Mouse (Mus musculus) hindbrain, embryonic 10.5 days (tissue): ENCODE results near the gene Fen1. TPM values are rescaled to one million over a fixed set of nuclear protein-coding genes. Genes with fewer than 3 reads are reported as not detected.

Experiments
- DNase-seq: peaks from one replicate; pipeline ENCODE4 v3.0.0-alpha.2; 2017; ENCODE audit warnings: low spot score
- H3K27ac ChIP-seq: fragments of 300-500 bp; sonication (generic); 2 replicates; pipeline ENCODE4 v1.5.1; 2016; ENCODE audit warnings: mild to moderate bottlenecking, moderate library complexity
- H3K27me3 ChIP-seq: fragments of 300-500 bp; sonication (generic); 2 replicates; pipeline ENCODE4 v1.6.1; 2016; ENCODE audit warnings: mild to moderate bottlenecking; ENCODE audit not compliant: poor library complexity, insufficient read depth, severe bottlenecking
- H3K36me3 ChIP-seq: fragments of 300-500 bp; sonication (generic); 2 replicates; pipeline ENCODE4 v1.6.1; 2016; ENCODE audit warnings: mild to moderate bottlenecking, moderate library complexity
- H3K4me1 ChIP-seq: fragments of 300-500 bp; sonication (generic); replicated peaks from 2 replicates; pipeline ENCODE4 v1.6.1; 2016; ENCODE audit warnings: mild to moderate bottlenecking
- H3K4me3 ChIP-seq: fragments of 300-500 bp; sonication (generic); 2 replicates; pipeline ENCODE4 v1.5.1; 2016; ENCODE audit warnings: mild to moderate bottlenecking, moderate library complexity
- H3K9me3 ChIP-seq: fragments of 300-500 bp; sonication (generic); 2 replicates; pipeline ENCODE4 v1.6.1; 2016; ENCODE audit warnings: mild to moderate bottlenecking, moderate library complexity
- WGBS: fragments of 180-500 bp; shearing (Covaris S2); methylation state at CpG from one replicate; pipeline ENCODE4 v1.1.7; 2016; 5-methylcytosine and 5-hydroxymethylcytosine counted together
- polyA plus RNA-seq: library from polyadenylated mRNA; unstranded; fragments of >200 nt; fragmentation: Nextera tagmentation; extraction: Ambion mirVana; gene quantifications from 2 replicates; pipeline ENCODE4 v1.2.1, GENCODE M21; 2016

Fen1 gene
- polyA plus RNA-seq, 1 experiment from 2014 or later: 135 TPM

- no peaks in the 10 kb centered on the region for H3K27me3 ChIP-seq
- no peaks in the 10 kb centered on the region for H3K9me3 ChIP-seq
- peaks cover 17% of the 10 kb centered on the region for H3K4me1 ChIP-seq
- H3K27ac ChIP-seq: no peak overlapping the region; the same call in 1 of the 2 replicates
- WGBS: 77% methylated on average over 6 of the region's 6 CpGs
- H3K4me3 ChIP-seq: peak overlapping the region; percentile 97
- no peak for DNase-seq
- peaks cover 65% of the 10 kb centered on the region for H3K36me3 ChIP-seq
Measured at GRCm38 (mm10) chr19:10205051-10205450, 1.1 kb upstream of the Fen1 start.

- WGBS: under 1% methylated on average over 5 of the region's 5 CpGs
- Histone ChIP-seq H3K27ac (peak overlapping the region; percentile 99), H3K27me3 (no peaks in the 10 kb centered on the region), H3K4me3 (peak overlapping the region; percentile 97), H3K36me3 (peaks cover 65% of the 10 kb centered on the region), H3K9me3 (no peaks in the 10 kb centered on the region), H3K4me1 (peaks cover 17% of the 10 kb centered on the region)
- no peak for DNase-seq
Measured at GRCm38 (mm10) chr19:10204616-10205001, 640 bp upstream of the Fen1 start.

- Histone ChIP-seq H3K27ac (peak overlapping the region; percentile 99), H3K4me1 (peaks cover 17% of the 10 kb centered on the region), H3K4me3 (peak overlapping the region; percentile 97), H3K27me3 (no peaks in the 10 kb centered on the region), H3K9me3 (no peaks in the 10 kb centered on the region), H3K36me3 (peaks cover 60% of the 10 kb centered on the region)
- 4% methylated on average over 23 of the region's 23 CpGs for WGBS
- DNase-seq: no peak
Measured at GRCm38 (mm10) chr19:10203146-10203847, 672 bp downstream of the Fen1 start.

- Histone ChIP-seq H3K4me3 (no peak overlapping the region), H3K9me3 (no peaks in the 10 kb centered on the region), H3K27me3 (no peaks in the 10 kb centered on the region), H3K4me1 (peaks cover 8% of the 10 kb centered on the region), H3K36me3 (peaks cover 79% of the 10 kb centered on the region), H3K27ac (no peak overlapping the region)
- WGBS: 33% methylated on average over 3 of the region's 3 CpGs
- peak; percentile 81 for DNase-seq
Measured at GRCm38 (mm10) chr19:10198723-10199122, 5.2 kb downstream of the Fen1 start.

- WGBS: 98% methylated on average over 2 of the region's 2 CpGs
- no peaks in the 10 kb centered on the region for H3K9me3 ChIP-seq
- no peak overlapping the region for H3K27ac ChIP-seq
- H3K27me3 ChIP-seq: no peaks in the 10 kb centered on the region
- no peak overlapping the region for H3K4me3 ChIP-seq
- no peak for DNase-seq
- peaks cover 8% of the 10 kb centered on the region for H3K4me1 ChIP-seq
- H3K36me3 ChIP-seq: peaks cover 83% of the 10 kb centered on the region
Measured at GRCm38 (mm10) chr19:10198286-10198685, 5.7 kb downstream of the Fen1 start.

- Histone ChIP-seq H3K27ac (no peak overlapping the region), H3K4me1 (no peaks in the 10 kb centered on the region), H3K9me3 (no peaks in the 10 kb centered on the region), H3K36me3 (peaks cover 95% of the 10 kb centered on the region), H3K27me3 (no peaks in the 10 kb centered on the region), H3K4me3 (no peak overlapping the region)
- no peak for DNase-seq
- 93% methylated on average over 4 of the region's 4 CpGs for WGBS
Measured at GRCm38 (mm10) chr19:10197130-10197529, 6.8 kb downstream of the Fen1 start.

GRCm38 (mm10) chr19:10195252-10195651 is 8.7 kb downstream of the Fen1 start:
- no peak for DNase-seq
- Histone ChIP-seq H3K9me3 (no peaks in the 10 kb centered on the region), H3K4me1 (peaks cover 5% of the 10 kb centered on the region; the same call in 1 of the 2 replicates), H3K4me3 (no peak overlapping the region), H3K27ac (no peak overlapping the region), H3K27me3 (no peaks in the 10 kb centered on the region), H3K36me3 (peaks cover 95% of the 10 kb centered on the region)
- 81% methylated on average over 5 of the region's 5 CpGs for WGBS

GRCm38 (mm10) chr19:10194337-10194736 is 9.6 kb downstream of the Fen1 start:
- DNase-seq: no peak
- Histone ChIP-seq H3K27me3 (no peaks in the 10 kb centered on the region), H3K9me3 (no peaks in the 10 kb centered on the region), H3K36me3 (peaks cover 95% of the 10 kb centered on the region), H3K4me3 (no peak overlapping the region), H3K27ac (no peak overlapping the region), H3K4me1 (peaks cover 5% of the 10 kb centered on the region; the same call in 1 of the 2 replicates)
- WGBS: 89% methylated on average over 11 of the region's 11 CpGs

- Histone ChIP-seq H3K4me3 (0 out of 2 replicates have a peak overlapping the region, but pooled peaks have one; percentile 9), H3K27me3 (no peaks in the 10 kb centered on the region), H3K4me1 (peaks cover 11% of the 10 kb centered on the region), H3K36me3 (peaks cover 100% of the 10 kb centered on the region), H3K9me3 (no peaks in the 10 kb centered on the region), H3K27ac (no peak overlapping the region)
- WGBS: 83% methylated on average over 7 of the region's 7 CpGs
- DNase-seq: no peak
Measured at GRCm38 (mm10) chr19:10191326-10191725, 12.6 kb downstream of the Fen1 start.

GRCm38 (mm10) chr19:10190796-10191195 is 13.2 kb downstream of the Fen1 start:
- peaks cover 100% of the 10 kb centered on the region for H3K36me3 ChIP-seq

GRCm38 (mm10) chr19:10189940-10190339 is 14.0 kb downstream of the Fen1 start:
- Histone ChIP-seq H3K27ac (no peak overlapping the region), H3K4me1 (peaks cover 22% of the 10 kb centered on the region), H3K27me3 (no peaks in the 10 kb centered on the region), H3K9me3 (no peaks in the 10 kb centered on the region), H3K36me3 (peaks cover 100% of the 10 kb centered on the region), H3K4me3 (no peak overlapping the region)
- DNase-seq: no peak
- WGBS: 94% methylated on average over 8 of the region's 8 CpGs

More at GRCm38 (mm10) chr19:10190796-10191195, 13.2 kb downstream of the Fen1 start:
- no peak overlapping the region for H3K27ac ChIP-seq
- no peaks in the 10 kb centered on the region for H3K9me3 ChIP-seq
- WGBS: 49% methylated on average over 2 of the region's 2 CpGs
- peaks cover 16% of the 10 kb centered on the region for H3K4me1 ChIP-seq
- peak; percentile 75 for DNase-seq
- no peaks in the 10 kb centered on the region for H3K27me3 ChIP-seq
- H3K4me3 ChIP-seq: no peak overlapping the region

- Histone ChIP-seq H3K27me3 (no peaks in the 10 kb centered on the region), H3K36me3 (peaks cover 97% of the 10 kb centered on the region), H3K4me1 (peaks cover 31% of the 10 kb centered on the region), H3K4me3 (no peak overlapping the region), H3K9me3 (no peaks in the 10 kb centered on the region), H3K27ac (no peak overlapping the region)
- DNase-seq: no peak
- 93% methylated on average over 6 of the region's 6 CpGs for WGBS
Measured at GRCm38 (mm10) chr19:10189022-10189421, 14.9 kb downstream of the Fen1 start.

- DNase-seq: no peak
- Histone ChIP-seq H3K36me3 (peaks cover 90% of the 10 kb centered on the region), H3K27me3 (no peaks in the 10 kb centered on the region), H3K4me1 (peaks cover 33% of the 10 kb centered on the region), H3K9me3 (no peaks in the 10 kb centered on the region), H3K27ac (no peak overlapping the region), H3K4me3 (no peak overlapping the region)
- 79% methylated on average over 10 of the region's 10 CpGs for WGBS
Measured at GRCm38 (mm10) chr19:10188281-10188811, 15.6 kb downstream of the Fen1 start.
